Mouse (Mus musculus) embryonic fibroblast, embryonic 13.5 days (primary cell): ENCODE measurements at regions not wholly inside any gene's neighbourhood (a gene's known extent, or its start where the extent isn't known, plus 50 kb on each side); places are given as distances from the start of the nearest gene placed in this dataset.

Experiments
- H3K27ac ChIP-seq: 2 replicates; pipeline ENCODE4 v1.5.1; 2012; ENCODE audit warnings: low read length, control low read depth, inconsistent platforms; ENCODE audit not compliant: insufficient read depth
- H3K4me1 ChIP-seq: 2 replicates; pipeline ENCODE4 v1.6.1; 2011; ENCODE audit warnings: low read length; ENCODE audit not compliant: control insufficient read depth, insufficient read depth
- H3K4me3 ChIP-seq: 2 replicates; pipeline ENCODE4 v1.5.1; 2011; ENCODE audit warnings: mild to moderate bottlenecking, control low read depth, low read length; ENCODE audit not compliant: insufficient read depth
- CTCF ChIP-seq: IDR thresholded peaks from 2 replicates; pipeline ENCODE4 v1.5.1; 2011; ENCODE audit warnings: mild to moderate bottlenecking, control low read depth, low read length, moderate library complexity, borderline replicate concordance; ENCODE audit not compliant: insufficient read depth
- POLR2A ChIP-seq: IDR thresholded peaks from 2 replicates; pipeline ENCODE4 v1.6.1; 2011; ENCODE audit warnings: low read depth, mild to moderate bottlenecking, control low read depth, low read length, moderate library complexity

GRCm38 (mm10) chr5:118842017-118842396 is 281.5 kb downstream of the Med13l start:
- TF ChIP-seq POLR2A (no peak), CTCF (no peak)
- no peaks in the 10 kb centered on the region; the same call in 1 of the 2 replicates for H3K4me1 ChIP-seq
- H3K4me3 ChIP-seq = no peak overlapping the region
- no peak overlapping the region for H3K27ac ChIP-seq

- TF ChIP-seq POLR2A = no peak
- TF ChIP-seq CTCF = no peak
- no peak overlapping the region for H3K4me3 ChIP-seq
- no peak overlapping the region for H3K27ac ChIP-seq
- no peaks in the 10 kb centered on the region for H3K4me1 ChIP-seq
Measured at GRCm38 (mm10) chr5:118857001-118857400, 296.5 kb downstream of the Med13l start.

GRCm38 (mm10) chr5:118861143-118861847 is 300.8 kb downstream of the Med13l start:
- Histone ChIP-seq H3K4me3 (no peak overlapping the region), H3K4me1 (no peaks in the 10 kb centered on the region), H3K27ac (peak overlapping the region; percentile 50; the same call in 1 of the 2 replicates)
- no peak for TF ChIP-seq CTCF
- no peak for TF ChIP-seq POLR2A

GRCm38 (mm10) chr5:118867511-118867910 is 307.0 kb downstream of the Med13l start:
- Histone ChIP-seq H3K4me3 (no peak overlapping the region), H3K27ac (no peak overlapping the region), H3K4me1 (no peaks in the 10 kb centered on the region)
- TF ChIP-seq CTCF (no peak), POLR2A (no peak)

- H3K27ac ChIP-seq = no peak overlapping the region
- H3K4me3 ChIP-seq = no peak overlapping the region
- no peaks in the 10 kb centered on the region for H3K4me1 ChIP-seq
- no peak for TF ChIP-seq POLR2A
- no peak for TF ChIP-seq CTCF
Measured at GRCm38 (mm10) chr5:118869330-118869729, 308.9 kb downstream of the Med13l start.

GRCm38 (mm10) chr5:118873871-118874270 is 313.4 kb downstream of the Med13l start:
- TF ChIP-seq CTCF = no peak
- no peak for TF ChIP-seq POLR2A
- Histone ChIP-seq H3K27ac (no peak overlapping the region), H3K4me3 (no peak overlapping the region; the same call in 1 of the 2 replicates), H3K4me1 (no peaks in the 10 kb centered on the region)

GRCm38 (mm10) chr5:118875096-118875637 is 314.7 kb downstream of the Med13l start:
- H3K4me1 ChIP-seq = peaks cover 3% of the 10 kb centered on the region
- no peak for TF ChIP-seq POLR2A
- no peak for TF ChIP-seq CTCF
- H3K4me3 ChIP-seq = no peak overlapping the region
- H3K27ac ChIP-seq = no peak overlapping the region

- H3K4me3 ChIP-seq = peak overlapping the region; percentile 16
- TF ChIP-seq POLR2A (no peak), CTCF (no peak)
- no peak overlapping the region for H3K27ac ChIP-seq
- peaks cover 4% of the 10 kb centered on the region for H3K4me1 ChIP-seq
Measured at GRCm38 (mm10) chr5:118876586-118877312, 316.3 kb downstream of the Med13l start.

- Histone ChIP-seq H3K27ac (no peak overlapping the region), H3K4me1 (peaks cover 4% of the 10 kb centered on the region), H3K4me3 (peak overlapping the region; percentile 16)
- no peak for TF ChIP-seq POLR2A
- no peak for TF ChIP-seq CTCF
Measured at GRCm38 (mm10) chr5:118877313-118877669, 316.8 kb downstream of the Med13l start.

GRCm38 (mm10) chr5:118877831-118878230 is 317.4 kb downstream of the Med13l start:
- TF ChIP-seq POLR2A (no peak), CTCF (no peak)
- no peak overlapping the region for H3K4me3 ChIP-seq
- peaks cover 4% of the 10 kb centered on the region for H3K4me1 ChIP-seq
- no peak overlapping the region for H3K27ac ChIP-seq
